Mouse (Mus musculus) liver, embryonic 11.5 days (tissue): ENCODE data around the gene Olfr816. TPM values are rescaled to one million over a fixed set of nuclear protein-coding genes. Genes with fewer than 3 reads are reported as not detected.
"Not testable (repeated sequence)": the region's sequence is repeated elsewhere in the genome, so short reads cannot be mapped to it uniquely, and the experiment has no call there.

Source experiments
- ATAC-seq: fragments of 200-750 bp; cut with Nextera tagmentation; replicated peaks from 2 replicates; pipeline ENCODE4 v1.8.0; 2017; ENCODE audit warnings: moderate number of reproducible peaks, mild to moderate bottlenecking, moderate TSS enrichment, moderate library complexity; ENCODE audit not compliant: low FRiP score
- DNase-seq: peaks from one replicate; pipeline ENCODE4 v3.0.0-alpha.2; 2017; ENCODE audit warnings: low spot score
- H3K27ac ChIP-seq: fragments of 300-500 bp; sonication (generic); 2 replicates; pipeline ENCODE4 v1.5.1; 2014; ENCODE audit warnings: mild to moderate bottlenecking, low read depth, low read length, control low read depth
- H3K27me3 ChIP-seq: fragments of 300-500 bp; sonication (generic); replicated peaks from 2 replicates; pipeline ENCODE4 v1.6.1; 2014; ENCODE audit warnings: low read length, mixed read lengths; ENCODE audit not compliant: control insufficient read depth, insufficient read depth
- H3K36me3 ChIP-seq: fragments of 300-500 bp; sonication (generic); 2 replicates; pipeline ENCODE4 v1.6.1; 2014; ENCODE audit warnings: mild to moderate bottlenecking, low read length, moderate library complexity, mixed read lengths; ENCODE audit not compliant: control insufficient read depth, insufficient read depth
- H3K4me1 ChIP-seq: fragments of 300-500 bp; sonication (generic); replicated peaks from 2 replicates; pipeline ENCODE4 v1.6.1; 2014; ENCODE audit warnings: low read length, mixed read lengths; ENCODE audit not compliant: control insufficient read depth, insufficient read depth
- H3K4me2 ChIP-seq: fragments of 300-500 bp; sonication (generic); 2 replicates; pipeline ENCODE4 v1.6.1; 2014; ENCODE audit warnings: mild to moderate bottlenecking, control low read depth, moderate library complexity
- H3K4me3 ChIP-seq: fragments of 300-500 bp; sonication (generic); 2 replicates; pipeline ENCODE4 v1.5.1; 2014; ENCODE audit warnings: low read depth, low read length, control low read depth
- H3K9ac ChIP-seq: fragments of 300-500 bp; sonication (generic); 2 replicates; pipeline ENCODE4 v1.6.1; 2014; ENCODE audit warnings: low read depth, low read length, control low read depth
- H3K9me3 ChIP-seq: fragments of 300-500 bp; sonication (generic); 2 replicates; pipeline ENCODE4 v1.6.1; 2016; ENCODE audit warnings: low read length, inconsistent platforms, mixed read lengths; ENCODE audit not compliant: control insufficient read depth
- WGBS: fragments of 180-500 bp; shearing (Covaris S2); extraction: QIAGEN DNeasy Blood & Tissue Kit; methylation state at CpG from one replicate; pipeline ENCODE4 v1.1.7; 2014; 5-methylcytosine and 5-hydroxymethylcytosine counted together
- polyA plus RNA-seq: library from polyadenylated mRNA; unstranded; fragments of >200 nt; fragmentation: Nextera tagmentation; extraction: Ambion mirVana; gene quantifications from 2 replicates; pipeline ENCODE4 v1.2.1, GENCODE M21; 2014

Olfr816 gene
- polyA plus RNA-seq = not detected in 2 replicates

DNA sequence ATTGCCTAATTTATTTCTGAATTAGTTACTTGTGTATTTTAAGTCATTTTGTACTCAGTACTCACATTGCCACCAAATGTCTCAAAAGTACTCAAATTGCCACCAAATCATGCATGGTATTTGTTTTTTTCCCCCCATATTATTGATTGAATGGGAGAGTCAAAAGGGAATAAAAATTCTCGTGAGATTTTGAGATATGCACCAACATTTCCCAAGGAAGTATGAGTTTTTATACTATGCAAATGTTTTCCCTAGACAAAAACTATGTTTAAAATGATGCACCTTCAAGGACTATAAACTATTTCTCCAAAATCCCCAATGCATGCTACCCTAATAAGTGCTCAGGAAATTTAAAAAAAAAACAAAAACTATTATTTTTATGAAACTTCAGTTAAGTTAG, at the start of gene Olfr816:
Olfr816 (minus strand) TSS at position 101 of the 400 bp plus-strand sequence.
- Histone ChIP-seq H3K27me3 (no peaks in the 10 kb centered on the region), H3K4me3 (no peak within 1 kb of the TSS), H3K9me3 (no peaks in the 10 kb centered on the region), H3K4me1 (no peaks in the 10 kb centered on the region), H3K4me2 (no peak within 1 kb of the TSS), H3K9ac (no peak within 1 kb of the TSS), H3K36me3 (no peaks in the 10 kb centered on the region), H3K27ac (no peak within 1 kb of the TSS)
- 40% methylated on average over 1 of the region's 1 CpGs for WGBS
- DNase-seq (no peak), ATAC-seq (no peak)

- H3K36me3 ChIP-seq = no peaks in the 10 kb centered on the region
- ATAC-seq (no peak), DNase-seq (no peak)
- H3K4me2 ChIP-seq = no peak within 1 kb of the TSS
- WGBS = 87% methylated on average over 2 of the region's 2 CpGs
- no peak within 1 kb of the TSS for H3K9ac ChIP-seq
- H3K9me3 ChIP-seq = no peaks in the 10 kb centered on the region
- no peak within 1 kb of the TSS for H3K4me3 ChIP-seq
- no peak within 1 kb of the TSS for H3K27ac ChIP-seq
- no peaks in the 10 kb centered on the region for H3K4me1 ChIP-seq
- no peaks in the 10 kb centered on the region for H3K27me3 ChIP-seq
These were observed 33.6 kb upstream of the Olfr816 start, which contains the start of gene Olfr818 for GRCm38 (mm10) chr10:129949000-129949399. TSS of gene Olfr818 (minus strand) at chr10:129949100.

DNA sequence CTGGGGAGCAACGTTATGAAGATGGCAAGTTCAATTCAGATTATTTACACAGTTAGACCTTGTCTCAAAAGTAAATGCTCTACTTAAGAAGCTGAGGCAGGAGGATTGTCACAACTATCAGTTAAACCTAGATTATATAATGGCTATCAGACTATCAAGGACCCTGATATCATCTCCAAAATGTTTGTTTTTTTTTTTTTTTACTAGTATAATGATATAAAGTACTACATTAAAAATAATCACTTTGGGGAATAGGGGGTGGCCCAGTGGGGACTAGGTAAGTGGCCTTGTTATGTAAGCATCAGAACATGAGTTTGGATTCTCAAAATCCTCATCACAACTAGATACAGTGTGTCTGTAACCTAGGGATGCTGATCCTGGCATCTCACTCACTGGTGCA, 9.6 kb downstream of the Olfr816 start, which contains the start of gene Olfr815:
Olfr815 (minus strand) TSS at position 101 of the 400 bp plus-strand sequence.
- not testable (repeated sequence) for H3K9me3 ChIP-seq, H3K4me1 ChIP-seq, H3K27me3 ChIP-seq, H3K4me3 ChIP-seq, H3K9ac ChIP-seq, DNase-seq, H3K4me2 ChIP-seq, H3K36me3 ChIP-seq, ATAC-seq, H3K27ac ChIP-seq
- WGBS = no CpG with 5 or more reads among the region's 1 CpGs

GRCm38 (mm10) chr10:129885934-129886333, 29.5 kb downstream of the Olfr816 start:
- 85% methylated on average over 7 of the region's 7 CpGs for WGBS
- Histone ChIP-seq H3K4me2 (no peak overlapping the region), H3K4me3 (no peak overlapping the region), H3K9ac (no peak overlapping the region), H3K9me3 (no peaks in the 10 kb centered on the region; the same call in 1 of the 2 replicates), H3K27ac (no peak overlapping the region), H3K4me1 (no peaks in the 10 kb centered on the region), H3K36me3 (no peaks in the 10 kb centered on the region), H3K27me3 (no peaks in the 10 kb centered on the region)
- DNase-seq = no peak
- no peak for ATAC-seq

- not testable (repeated sequence) for H3K9ac ChIP-seq, H3K27me3 ChIP-seq, H3K4me2 ChIP-seq, H3K4me3 ChIP-seq, H3K27ac ChIP-seq, H3K36me3 ChIP-seq, H3K4me1 ChIP-seq, DNase-seq, ATAC-seq, H3K9me3 ChIP-seq
- 63% methylated on average over 6 of the region's 6 CpGs for WGBS
These were observed 29.9 kb downstream of the Olfr816 start for GRCm38 (mm10) chr10:129885496-129885895.

DNA sequence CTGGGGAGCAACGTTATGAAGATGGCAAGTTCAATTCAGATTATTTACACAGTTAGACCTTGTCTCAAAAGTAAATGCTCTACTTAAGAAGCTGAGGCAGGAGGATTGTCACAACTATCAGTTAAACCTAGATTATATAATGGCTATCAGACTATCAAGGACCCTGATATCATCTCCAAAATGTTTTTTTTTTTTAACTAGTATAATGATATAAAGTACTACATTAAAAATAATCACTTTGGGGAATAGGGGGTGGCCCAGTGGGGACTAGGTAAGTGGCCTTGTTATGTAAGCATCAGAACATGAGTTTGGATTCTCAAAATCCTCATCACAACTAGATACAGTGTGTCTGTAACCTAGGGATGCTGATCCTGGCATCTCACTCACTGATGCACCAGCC, 35.6 kb downstream of the Olfr816 start, which contains the start of gene Olfr814:
Olfr814 (minus strand) TSS at position 101 of the 400 bp plus-strand sequence.
- WGBS = no CpG with 5 or more reads among the region's 1 CpGs
- H3K9me3 ChIP-seq = not testable (repeated sequence)

More for the DNA sequence above, 35.6 kb downstream of the Olfr816 start, which contains the start of gene Olfr814:
- not testable (repeated sequence) for DNase-seq, H3K4me3 ChIP-seq, H3K27ac ChIP-seq, ATAC-seq, H3K36me3 ChIP-seq, H3K4me2 ChIP-seq, H3K4me1 ChIP-seq, H3K27me3 ChIP-seq, H3K9ac ChIP-seq

Other genes with a start within 250 kb of the Olfr816 start
- gene Olfr801, start 241.7 kb downstream of the Olfr816 start, polyA plus RNA-seq = not detected in 2 replicates
- not detected in 2 replicates for gene Olfr802, start 227.4 kb downstream of the Olfr816 start, polyA plus RNA-seq
- not detected in 2 replicates for gene Olfr803, start 221.3 kb downstream of the Olfr816 start, polyA plus RNA-seq
- gene Olfr804, start 212.4 kb downstream of the Olfr816 start, polyA plus RNA-seq = not detected in 2 replicates
- not detected in 2 replicates for gene Olfr805, start 186.2 kb downstream of the Olfr816 start, polyA plus RNA-seq
- not detected in 2 replicates for gene Olfr806, start 173.7 kb downstream of the Olfr816 start, polyA plus RNA-seq
- gene Olfr807, start 157.8 kb downstream of the Olfr816 start, polyA plus RNA-seq = not detected in 2 replicates
- gene Olfr808, start 150.1 kb downstream of the Olfr816 start, polyA plus RNA-seq = not detected in 2 replicates
- gene Olfr809, start 141.0 kb downstream of the Olfr816 start, polyA plus RNA-seq = not detected in 2 replicates
- not detected in 2 replicates for gene Olfr810, start 120.7 kb downstream of the Olfr816 start, polyA plus RNA-seq
- not detected in 2 replicates for gene Olfr811, start 111.2 kb downstream of the Olfr816 start, polyA plus RNA-seq
- not detected in 2 replicates for gene Olfr812, start 69.5 kb downstream of the Olfr816 start, polyA plus RNA-seq
- gene Olfr813, start 60.2 kb downstream of the Olfr816 start, polyA plus RNA-seq = not detected in 2 replicates
- not detected in 2 replicates for gene Olfr814, start 35.7 kb downstream of the Olfr816 start, polyA plus RNA-seq
- not detected in 2 replicates for gene Olfr815, start 9.7 kb downstream of the Olfr816 start, polyA plus RNA-seq
- gene Olfr818, start 33.5 kb upstream of the Olfr816 start, polyA plus RNA-seq = not detected in 2 replicates
- not detected in 2 replicates for gene Olfr819, start 51.7 kb upstream of the Olfr816 start, polyA plus RNA-seq
- not detected in 2 replicates for gene Olfr247, start 60.5 kb upstream of the Olfr816 start, polyA plus RNA-seq
- gene Gm10310, start 69.5 kb upstream of the Olfr816 start, polyA plus RNA-seq = not detected in 2 replicates
- not detected in 2 replicates for gene Olfr820, start 97.0 kb upstream of the Olfr816 start, polyA plus RNA-seq
- not detected in 2 replicates for gene Olfr821, start 114.8 kb upstream of the Olfr816 start, polyA plus RNA-seq
- gene Olfr822, start 155.6 kb upstream of the Olfr816 start, polyA plus RNA-seq = not detected in 2 replicates
- not detected in 2 replicates for gene Olfr823, start 199.8 kb upstream of the Olfr816 start, polyA plus RNA-seq
- not detected in 2 replicates for gene Olfr824, start 214.4 kb upstream of the Olfr816 start, polyA plus RNA-seq